Mouse (Mus musculus) kidney, adult 2 months (tissue): ENCODE results near the gene Rbm44.

ENCODE experiments used
- CTCF ChIP-seq: fragments of 200-500 bp; conservative IDR thresholded peaks from 2 replicates; pipeline ENCODE4 v1.5.1; 2011; ENCODE audit warnings: low read depth, mild to moderate bottlenecking, control low read depth, low read length, moderate library complexity, mixed read lengths; ENCODE audit not compliant: insufficient read depth, insufficient read length
- POLR2A ChIP-seq: fragments of 200-500 bp; IDR thresholded peaks from one replicate; pipeline ENCODE4 v1.6.1; 2011; ENCODE audit warnings: low read depth, low read length, control low read depth

- TF ChIP-seq CTCF (no peak), POLR2A (no peak)
Observed at GRCm38 (mm10) chr1:91174796-91175195, 29.9 kb downstream of the Rbm44 start.
